In the genomic region with DNA sequence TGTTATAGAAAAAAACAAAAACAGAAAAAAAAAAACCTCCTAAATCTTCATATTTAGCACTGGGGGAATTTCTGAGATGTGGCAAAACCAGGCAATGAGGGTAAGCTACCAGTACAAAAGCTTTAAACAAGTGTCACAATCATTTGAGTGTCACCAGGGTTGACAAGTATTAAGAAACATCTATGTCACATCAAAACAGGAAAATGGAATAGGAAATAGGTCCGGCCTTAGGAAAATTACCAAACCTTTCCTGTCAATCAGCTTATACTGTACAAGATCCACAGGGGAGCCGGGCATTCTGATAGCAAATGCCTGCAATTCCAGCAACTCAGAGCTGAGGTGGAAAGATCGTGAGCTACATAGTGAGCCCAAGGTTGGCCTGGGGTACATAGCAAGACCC, we compare ENCODE assay signal across 26 mouse cellular contexts. TPM values are rescaled to one million over a fixed set of nuclear protein-coding genes. Genes with fewer than 3 reads are reported as not detected.
A peak's percentile ranks its signal among the peaks of the same experiment; 100 is the strongest.
DNase-seq lines count a peak whose midpoint lies in the region; ATAC-seq and TF ChIP-seq lines count a peak whose summit lies in the region.
"Had no signal": no experiment of that assay in that cellular context is flagged by ENCODE, and none has a peak within 500 bp of the region (broad histone marks: within the 10 kb centered on the region; RNA-seq: fewer than 3 reads in every experiment).

No protein-coding gene starts in this region.

- no peaks in the 10 kb centered on the region for H3K4me1 ChIP-seq in lung, adult 2 months (ENCODE audit: control insufficient read depth, insufficient read depth, low read length)

- ATAC-seq in common myeloid progenitor, adult 5-6 weeks (replicated peaks; ENCODE audit: low read depth, poor library complexity, severe bottlenecking), result peak; percentile 23; the same call in 1 of the 2 replicates
- peak; percentile 62 for ATAC-seq in megakaryocyte, adult 5-6 weeks (ENCODE audit: poor library complexity, severe bottlenecking)
- ATAC-seq: activated CD4-positive, CD25-positive, alpha-beta regulatory T cell, adult 4 months; forebrain, embryonic 14.5 days; forebrain, postnatal 0 days; hindbrain, embryonic 16.5 days had no signal

- DNase-seq in lung, postnatal 36 days, result peak; percentile 4
- no peak for DNase-seq in lung, adult 2 months
- no peak for DNase-seq in urinary bladder, postnatal 14 days (ENCODE audit: low spot score)
- DNase-seq in adrenal gland, adult 2 months, result no peak
- DNase-seq in adrenal gland, adult 8-10 months, result no peak
- DNase-seq: adrenal gland, postnatal 14 days; cerebellum, adult 11-12 months; cerebellum, adult 8-10 months; cerebellum, postnatal 10 days; cerebellum, postnatal 36 days; forebrain, postnatal 0 days; gastrocnemius, adult 2 months; gastrocnemius, postnatal 14 days; heart, adult 18-20 months; heart, postnatal 10 days; heart, postnatal 36 days had no signal

- 63% methylated on average over 3 of the region's 3 CpGs for WGBS in lung, adult 2 months

- TF ChIP-seq POLR2A in lung, adult 2 months (IDR thresholded peaks at IDR 0.05; ENCODE audit: borderline replicate concordance, extremely low read depth, low read depth, low read length), result no peak

- no peak for TF ChIP-seq CTCF in lung, adult 2 months (IDR thresholded peaks at IDR 0.05; ENCODE audit: insufficient read depth, low read length)

- no peak overlapping the region for H3K4me3 ChIP-seq in lung, adult 2 months (replicated peaks; ENCODE audit: extremely low read depth, low read depth, low read length)
- H3K4me3 ChIP-seq: forebrain, embryonic 10.5 days; gastrocnemius, adult 2 months; heart, embryonic 12.5 days; heart, embryonic 15.5 days; hindbrain, embryonic 10.5 days; hindbrain, embryonic 13.5 days had no signal

RNA-seq across cellular contexts. Expression of a gene that starts 46.8 kb away (rescaled TPM):
- 1.7 and 2.4 TPM in 2 replicates for polyA plus RNA-seq in lung, adult 2 months (2012; rRNA removed)
- 185 and 209 TPM in 2 replicates for total RNA-seq in common myeloid progenitor, adult 5-6 weeks (2017)
- total RNA-seq in megakaryocyte, adult 5-6 weeks (2015), result 143 and 152 TPM in 2 replicates
- 223 and 240 TPM in 2 replicates for total RNA-seq in megakaryocyte, adult 5-6 weeks (2017)
- 100 to 1,000 TPM; 107 to 186 TPM for total RNA-seq in adrenal gland, adult 2 months (2021)
- polyA plus RNA-seq in adrenal gland, adult 2 months (2012; rRNA removed), result 9.0 and 9.5 TPM in 2 replicates
- 100 to 1,000 TPM; 141 to 294 (median 213) TPM for total RNA-seq in adrenal gland, adult 8-10 months (2022)
